Mouse (Mus musculus): ENCODE results near the gene Nfu1.

- TF ChIP-seq MAX (IDR thresholded peaks at IDR 0.05) = no peak
- no peak for TF ChIP-seq CTCF (IDR thresholded peaks at IDR 0.05; ENCODE audit: control insufficient read depth, insufficient read depth, insufficient read length)
- no peak for TF ChIP-seq USF1 (IDR thresholded peaks at IDR 0.05; ENCODE audit: low read depth)
- no peak for TF ChIP-seq FOSL1 (IDR thresholded peaks at IDR 0.05; ENCODE audit: insufficient read depth, low read length, poor library complexity, severe bottlenecking)
- no peak for TF ChIP-seq MYOD1 (IDR thresholded peaks at IDR 0.05; ENCODE audit: control insufficient read depth, insufficient read length, low read depth)
- TF ChIP-seq MYOG (IDR thresholded peaks at IDR 0.05; ENCODE audit: control insufficient read depth, extremely low read depth, insufficient read length) = no peak
- TF ChIP-seq CEBPB (IDR thresholded peaks at IDR 0.05; ENCODE audit: low read depth) = no peak
These were observed 12.8 kb downstream of the Nfu1 start for GRCm38 (mm10) chr6:87021791-87022190.
